Mouse (Mus musculus): ENCODE data around the gene H60c.

DNA sequence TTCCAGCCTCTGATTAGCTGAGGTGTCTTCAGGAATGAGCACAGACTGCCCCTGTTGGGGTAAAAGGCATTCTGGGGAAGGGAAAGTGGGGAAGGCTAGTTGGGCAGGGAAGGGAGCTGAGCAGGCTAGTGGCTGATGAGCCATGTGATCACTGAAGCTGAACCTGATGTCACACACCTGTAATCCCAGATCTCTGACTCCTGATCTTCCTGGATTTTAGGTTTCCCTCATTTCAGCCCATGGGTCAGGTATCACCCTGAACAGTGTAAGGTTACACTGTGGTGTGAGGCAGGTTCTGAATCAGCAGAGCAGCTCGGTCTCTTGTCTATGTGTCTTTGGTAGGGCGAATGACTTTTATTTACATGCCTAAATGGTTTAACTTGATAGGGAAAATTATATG, 4.8 kb downstream of the H60c start:
- no peak for TF ChIP-seq EP300 (IDR thresholded peaks at IDR 0.05)
- TF ChIP-seq CTCF (IDR thresholded peaks at IDR 0.05), result no peak

All from lung, postnatal 0 days (tissue).